Mouse (Mus musculus) testis, postnatal 10 days (tissue): ENCODE data around the gene Ttc23.

ENCODE experiments used
- DNase-seq: peaks from one replicate; pipeline ENCODE4 v3.0.0; 2021; ENCODE audit warnings: low spot score

Gene Ttc23

DNA sequence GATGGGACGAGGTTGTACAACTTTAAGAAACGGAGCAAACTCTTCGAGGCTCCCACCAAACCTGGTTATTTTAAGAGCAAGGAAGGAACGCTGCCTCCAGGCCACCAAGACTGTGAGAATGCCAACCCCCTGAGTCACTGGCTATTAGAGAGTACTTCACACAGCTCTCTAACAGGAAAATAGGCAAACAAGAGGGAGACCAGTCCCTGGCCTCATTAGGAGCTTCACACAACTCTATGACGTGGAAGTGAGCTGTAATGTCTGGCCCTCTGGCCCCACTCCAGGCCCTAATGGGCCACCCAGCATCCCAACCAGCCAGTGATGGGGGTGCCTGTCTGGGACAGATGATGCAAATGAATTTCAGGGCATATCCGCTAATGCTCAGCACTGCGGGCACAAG is 94.5 kb downstream of the Ttc23 start:
- peak; percentile 56 for DNase-seq

DNA sequence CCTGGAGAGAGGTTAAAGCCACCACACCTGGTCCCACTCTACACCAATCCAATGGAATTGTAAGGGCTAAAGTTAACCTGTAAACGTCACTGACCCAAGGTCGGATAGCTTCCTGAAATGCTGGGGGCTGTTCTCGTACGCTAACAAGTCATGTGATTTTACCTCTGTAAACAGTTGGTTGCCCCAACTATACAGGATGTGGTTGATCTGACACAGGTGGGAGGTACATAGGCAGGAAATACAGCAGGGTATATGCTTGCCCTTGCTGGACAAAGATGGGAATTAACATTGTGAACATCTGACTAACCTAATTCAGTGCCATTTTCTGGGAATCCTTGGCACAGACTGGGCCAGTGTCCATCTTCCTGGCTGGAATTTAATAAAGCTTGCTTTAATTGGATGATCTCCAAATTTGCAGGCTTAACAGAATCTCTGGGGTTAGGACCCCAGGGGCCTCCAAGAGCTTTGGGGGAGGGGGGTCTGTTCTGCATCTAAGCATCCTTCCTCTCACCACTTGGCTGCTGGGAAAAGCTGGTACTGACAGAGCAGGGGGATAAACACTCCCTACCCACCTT is 100.6 kb downstream of the Ttc23 start:
- DNase-seq, result no peak

DNA sequence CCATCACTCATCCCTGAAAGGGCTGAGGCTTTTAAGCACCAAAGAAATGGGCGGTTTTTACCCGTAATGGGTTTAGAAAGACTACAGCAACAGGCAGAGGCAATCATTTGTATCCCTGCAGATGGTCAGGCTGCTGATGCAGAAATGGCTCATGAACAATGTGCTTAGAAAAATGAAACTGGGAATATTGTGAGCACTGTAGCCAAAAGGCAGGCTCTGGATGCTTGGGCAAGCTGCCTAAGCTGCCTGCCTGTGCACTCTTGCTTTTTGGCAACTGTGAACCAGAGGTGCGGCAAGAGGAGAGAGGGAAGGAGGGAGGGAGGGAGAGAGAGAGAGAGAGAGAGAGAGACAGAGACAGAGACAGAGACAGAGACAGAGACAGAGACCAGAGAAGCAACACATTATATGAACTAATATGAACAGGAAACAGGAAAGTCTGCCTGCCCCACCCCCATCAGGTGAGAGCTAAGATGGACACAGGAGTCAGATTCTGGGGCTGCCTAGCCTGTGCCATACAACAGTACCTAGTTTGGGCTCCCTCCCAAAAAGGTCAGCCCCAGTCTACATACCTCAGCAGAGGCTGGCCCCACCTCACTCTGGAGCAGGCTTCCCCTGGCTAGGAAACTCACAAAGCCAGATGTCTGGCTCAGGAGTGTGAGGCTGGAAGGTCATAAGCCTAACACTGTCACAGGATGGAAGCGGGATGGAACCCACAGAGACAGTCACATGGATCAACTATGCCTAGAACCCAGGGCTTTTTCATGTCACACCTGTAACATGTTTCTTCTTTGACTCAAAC is 102.4 kb downstream of the Ttc23 start:
- no peak for DNase-seq

DNA sequence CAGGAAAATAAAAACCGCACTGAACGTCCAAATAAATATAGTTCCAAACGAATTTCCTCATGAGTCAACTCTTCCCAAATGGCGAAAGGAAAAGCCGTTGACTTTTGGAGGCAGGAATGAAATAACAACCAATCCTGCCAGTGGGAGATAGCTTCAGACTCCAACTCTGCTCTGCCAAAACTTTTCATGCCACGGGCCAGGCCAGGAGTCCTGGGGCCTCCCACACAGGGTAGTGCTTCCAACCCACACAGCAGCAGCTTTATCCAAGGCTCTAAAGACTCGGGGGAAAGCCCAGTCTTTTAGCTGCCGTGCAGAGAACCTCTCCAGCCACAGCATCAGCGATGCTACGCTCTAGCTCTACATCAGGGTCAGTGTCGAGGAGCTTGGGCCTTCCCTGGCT is 107.4 kb downstream of the Ttc23 start:
- peak; percentile 59 for DNase-seq

DNA sequence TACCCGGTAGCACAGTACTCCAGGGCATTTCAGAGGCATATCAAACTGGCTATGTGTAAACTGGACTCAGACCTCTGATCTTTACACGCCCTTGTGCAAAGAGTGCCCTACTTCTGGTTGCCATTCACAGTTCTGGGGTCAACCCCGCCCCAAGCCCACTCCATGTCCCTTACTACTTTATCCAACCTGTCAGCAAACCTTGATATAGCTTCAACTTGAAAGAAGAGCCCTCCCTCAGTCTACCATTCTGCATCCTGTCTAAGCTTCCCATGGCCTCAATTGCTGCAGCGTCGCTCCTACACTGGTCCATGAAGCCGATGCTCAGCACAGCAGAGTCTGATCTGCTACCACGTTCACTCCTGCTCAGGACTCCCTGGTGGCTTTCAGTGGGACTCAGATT is 108.2 kb downstream of the Ttc23 start:
- no peak for DNase-seq

DNA sequence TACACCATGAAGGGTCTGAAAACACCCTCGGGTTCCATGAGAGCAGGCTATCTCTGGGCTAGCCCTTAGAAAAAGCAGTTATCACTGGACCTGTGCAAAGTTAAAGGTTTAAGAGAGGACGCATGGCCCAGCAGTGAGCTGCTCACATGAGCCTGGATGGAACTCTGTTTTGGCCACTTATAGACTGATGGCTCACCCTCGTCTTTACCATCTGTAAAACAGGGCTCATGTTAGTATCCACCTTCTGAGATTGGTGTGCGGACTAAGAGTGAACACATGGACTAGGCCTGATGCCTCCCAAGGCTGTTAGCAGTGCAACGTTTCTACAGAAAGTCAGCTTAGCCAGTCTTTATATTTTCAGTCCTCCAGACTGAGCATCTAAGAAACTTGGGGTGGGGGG is 109.4 kb downstream of the Ttc23 start:
- no peak for DNase-seq

DNA sequence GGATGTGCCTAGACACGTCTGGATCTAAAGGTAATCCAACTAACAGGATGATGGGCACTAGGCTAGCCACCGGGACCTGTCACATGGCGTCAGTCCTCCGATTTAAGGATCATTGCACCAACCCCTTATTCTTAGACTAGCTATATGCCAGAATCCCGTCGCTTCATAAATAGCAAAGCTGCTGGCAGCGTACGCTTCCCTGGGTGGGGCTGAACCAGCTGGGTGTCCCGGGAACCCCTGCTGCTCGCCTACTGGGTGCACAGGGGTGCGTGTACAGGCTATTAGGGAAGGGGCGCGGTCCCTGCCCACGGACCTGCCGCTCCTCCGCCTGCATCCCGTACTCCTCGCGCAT is 111.3 kb downstream of the Ttc23 start:
- DNase-seq, result no peak

DNA sequence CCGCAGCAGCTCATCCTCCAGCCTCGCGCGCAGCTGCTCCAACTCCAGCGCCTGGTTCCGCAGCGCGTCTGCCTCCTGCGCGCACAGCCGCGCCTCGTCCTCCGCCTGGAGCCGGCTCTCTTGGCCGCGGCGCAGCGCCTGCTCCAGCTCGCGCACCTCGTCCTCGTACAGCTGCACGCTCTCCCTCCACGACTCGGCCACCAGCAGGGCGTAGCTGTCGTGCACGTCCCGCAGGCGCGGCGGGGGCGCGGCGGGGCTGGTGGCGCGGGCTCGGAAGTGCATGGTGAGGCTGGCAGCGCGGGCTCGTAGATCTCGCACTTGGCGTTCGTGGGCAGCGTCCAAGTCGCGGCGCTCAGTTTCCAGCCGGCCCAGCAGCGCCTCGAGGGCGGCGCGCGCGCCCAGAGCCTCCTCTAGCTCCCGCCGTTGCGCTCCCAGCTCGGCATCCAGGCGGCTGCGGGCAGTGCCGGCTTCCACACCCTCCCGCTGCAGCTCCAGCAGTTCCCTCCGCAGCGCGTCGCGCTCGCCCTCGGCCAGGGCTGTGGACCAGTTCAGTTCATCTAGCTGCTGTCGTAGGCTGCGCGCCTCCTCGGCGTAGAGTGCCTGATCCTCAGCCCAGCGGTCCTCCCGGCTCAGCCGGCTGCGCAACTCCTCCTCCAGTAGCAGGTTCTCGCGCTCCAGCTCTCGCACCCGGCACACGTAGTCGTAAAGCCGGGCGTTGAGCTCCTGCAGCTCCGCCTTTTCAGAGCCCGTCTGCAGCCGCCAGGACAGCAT is 111.8 kb downstream of the Ttc23 start:
- peak; percentile 74 for DNase-seq

DNA sequence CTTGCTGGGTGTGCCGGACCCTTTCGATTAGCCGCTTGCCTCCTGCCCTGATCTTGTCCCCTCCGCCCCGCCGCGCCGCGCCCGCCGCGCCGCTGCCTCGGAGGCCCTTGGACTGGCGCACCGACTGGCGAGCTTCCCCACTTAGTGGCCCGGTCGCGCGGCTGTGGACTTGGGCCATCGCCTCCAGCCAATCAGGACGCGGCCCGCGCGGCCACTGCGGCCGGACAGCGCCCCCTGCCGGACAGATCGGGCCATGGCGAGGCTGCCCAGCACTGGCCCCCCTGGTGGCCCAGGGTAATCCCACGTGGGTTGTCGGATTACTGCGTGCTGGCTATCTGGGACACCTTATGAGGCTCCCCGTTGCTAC is 112.4 kb downstream of the Ttc23 start, which contains the start of gene Synm:
TSS of gene Synm (minus strand) at position 114 of the 367 bp plus-strand sequence.
- peak; percentile 98 for DNase-seq

DNA sequence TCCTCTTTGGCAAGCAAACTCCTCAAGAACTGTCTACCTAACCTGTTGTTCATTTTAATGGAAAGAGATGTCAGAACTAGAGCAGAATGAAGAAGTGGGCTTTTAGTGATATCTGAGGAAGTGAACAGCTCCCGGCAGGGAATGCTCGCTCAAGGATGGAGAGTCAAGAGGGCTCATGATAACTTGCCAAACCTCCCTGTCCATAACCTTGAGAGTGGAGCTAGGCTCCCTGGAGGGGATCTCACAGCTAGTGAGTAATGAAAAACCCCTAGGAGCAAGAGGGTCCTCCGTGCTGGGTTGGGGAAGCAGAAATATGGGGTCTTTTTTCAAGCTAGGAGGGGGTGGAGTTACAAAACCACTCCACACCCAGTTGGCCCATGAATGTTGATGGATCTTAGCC is 116.4 kb downstream of the Ttc23 start:
- no peak for DNase-seq

DNA sequence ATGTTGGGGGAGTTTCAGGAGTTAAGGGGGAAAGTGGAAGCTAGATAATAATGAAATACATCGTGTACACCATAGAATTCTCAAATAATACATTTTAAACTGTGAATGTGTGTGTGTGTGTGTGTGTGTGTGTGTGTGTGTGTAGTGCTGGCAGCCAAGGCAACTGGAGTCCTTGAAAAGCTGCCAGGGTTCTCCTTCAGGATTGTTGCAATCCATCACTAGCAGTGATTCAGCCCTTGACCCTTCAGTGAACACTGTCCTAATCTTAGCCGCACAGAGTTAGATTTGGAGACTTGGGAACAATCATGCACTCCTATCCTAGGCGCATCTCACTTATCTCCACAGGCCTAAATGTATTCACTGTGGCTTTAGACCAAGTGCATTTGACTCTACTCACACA is 120.9 kb downstream of the Ttc23 start:
- DNase-seq, result peak; percentile 64

DNA sequence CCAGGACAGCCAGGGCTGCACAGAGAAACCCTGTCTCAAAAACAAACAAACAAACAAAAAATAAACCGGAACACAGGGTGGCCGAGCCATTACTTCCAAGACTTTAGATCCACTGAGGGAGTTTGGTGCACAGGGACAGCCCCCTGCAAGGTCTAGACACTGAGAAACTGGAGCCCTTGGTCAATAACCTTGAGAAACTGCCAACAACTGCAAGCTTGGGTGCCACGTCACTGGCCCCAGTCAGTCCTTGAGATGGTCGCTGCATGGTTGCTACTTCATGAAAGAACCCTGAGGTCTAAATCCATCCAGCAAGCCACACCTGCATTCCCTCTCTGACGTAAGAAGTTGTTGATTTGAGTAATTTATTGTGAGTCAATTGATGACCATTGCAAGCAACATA is 122.3 kb downstream of the Ttc23 start:
- no peak for DNase-seq

DNA sequence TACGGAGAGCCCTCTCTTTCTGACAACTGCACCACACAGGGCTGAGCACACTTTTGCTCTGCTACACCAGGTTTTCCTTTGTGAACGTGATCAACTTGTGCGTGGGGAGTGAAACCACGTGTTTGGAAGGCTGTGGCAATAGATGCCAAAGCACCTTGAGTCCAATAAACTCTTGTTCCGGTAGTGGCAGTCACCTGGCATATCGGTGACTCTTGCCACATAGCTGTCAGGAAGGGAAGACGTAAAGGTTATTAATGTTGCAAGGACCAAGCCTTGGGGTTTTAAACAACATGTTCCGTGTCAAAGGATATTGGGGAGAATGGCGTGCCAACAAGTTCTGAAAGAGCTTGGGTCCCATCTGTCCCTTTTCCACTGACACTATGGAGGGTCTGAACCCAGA is 125.0 kb downstream of the Ttc23 start:
- no peak for DNase-seq

DNA sequence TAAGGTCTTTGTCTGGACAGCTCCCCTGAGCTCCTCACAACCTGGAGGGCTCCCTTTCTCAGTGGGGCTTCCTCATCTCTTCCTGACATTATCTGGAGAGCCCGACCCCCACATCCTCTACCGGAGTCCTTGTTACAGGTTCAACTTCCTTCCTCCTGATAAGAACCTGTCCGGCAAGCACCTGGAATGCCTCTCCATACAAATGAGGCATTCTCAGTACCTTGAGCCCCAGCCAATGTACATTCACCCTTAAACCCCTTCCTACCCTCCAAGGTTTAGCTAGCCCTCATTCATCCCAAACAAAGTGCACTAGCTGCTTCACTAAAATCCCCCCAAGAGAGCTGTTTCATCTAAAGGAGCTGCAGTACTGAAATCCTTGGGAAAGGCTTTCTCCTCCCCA is 128.4 kb downstream of the Ttc23 start:
- DNase-seq, result no peak

DNA sequence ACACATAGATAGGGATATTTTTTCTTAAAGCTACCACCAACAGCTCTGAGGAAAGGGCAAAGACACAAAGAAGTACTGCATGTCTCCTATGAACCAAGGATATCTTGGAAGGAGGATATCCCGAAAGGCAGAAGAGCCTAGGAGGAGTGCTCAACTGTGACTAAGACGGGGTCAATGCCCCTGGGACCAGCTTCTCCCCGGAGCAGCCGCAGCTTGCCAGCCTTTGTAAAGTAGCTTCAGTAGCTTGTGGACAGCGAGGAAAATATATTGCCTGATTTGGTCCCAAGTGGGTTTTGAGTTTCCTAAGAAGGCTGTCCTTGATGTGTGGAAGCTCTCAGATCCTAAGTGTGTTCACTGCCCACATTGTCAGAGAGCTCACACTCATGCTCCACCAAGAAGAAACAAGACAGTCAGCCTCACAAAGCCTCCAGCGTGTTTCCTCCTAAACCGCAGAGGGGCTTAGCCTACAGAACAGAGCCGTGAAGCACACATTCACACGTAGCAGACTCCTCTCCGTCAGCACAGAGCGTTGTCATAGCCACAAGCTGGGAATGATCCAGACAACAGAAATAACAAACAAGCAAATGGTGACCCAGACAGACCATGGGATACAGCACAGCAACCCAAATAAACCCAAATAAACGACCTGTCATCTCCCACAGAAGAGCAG is 129.6 kb downstream of the Ttc23 start:
- no peak for DNase-seq

DNA sequence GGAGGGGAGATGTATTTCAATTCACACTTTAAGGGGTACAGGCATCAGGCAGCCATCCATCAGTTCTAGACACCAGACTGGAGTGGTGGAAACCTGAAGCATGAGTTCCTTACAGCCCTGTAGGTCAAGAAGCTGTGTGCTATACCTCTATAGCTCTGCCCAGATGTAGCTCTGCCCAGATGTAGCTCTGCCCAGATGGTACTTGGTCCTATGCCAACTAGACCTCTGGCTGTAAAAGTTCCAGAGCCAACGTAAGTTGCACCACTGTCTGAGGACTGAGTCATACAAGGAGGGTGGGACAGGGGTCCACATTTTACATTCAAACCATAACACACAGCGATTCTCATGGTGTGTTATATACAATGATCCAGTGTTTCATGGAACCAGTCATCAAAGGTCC is 140.7 kb downstream of the Ttc23 start:
- DNase-seq, result no peak

DNA sequence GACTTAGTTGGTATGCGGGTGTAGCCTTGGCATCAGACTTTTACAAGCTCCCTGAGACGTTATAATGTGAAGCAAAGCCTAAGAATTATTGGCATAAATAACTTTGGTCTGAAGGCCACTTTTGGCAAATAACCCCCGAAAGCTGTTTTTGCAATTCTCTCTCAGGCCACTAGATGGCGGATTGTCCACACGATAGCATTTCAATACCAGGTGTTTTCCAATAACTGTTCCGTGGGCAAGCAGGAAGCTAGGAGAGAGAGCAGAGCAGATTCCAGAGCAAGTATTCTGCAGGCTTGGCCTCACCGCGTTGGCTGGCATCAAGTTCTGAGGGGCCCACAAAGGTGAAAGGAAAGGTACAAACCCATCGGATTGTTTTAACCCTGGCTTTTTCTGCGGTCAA is 141.5 kb downstream of the Ttc23 start:
- peak; percentile 76 for DNase-seq

DNA sequence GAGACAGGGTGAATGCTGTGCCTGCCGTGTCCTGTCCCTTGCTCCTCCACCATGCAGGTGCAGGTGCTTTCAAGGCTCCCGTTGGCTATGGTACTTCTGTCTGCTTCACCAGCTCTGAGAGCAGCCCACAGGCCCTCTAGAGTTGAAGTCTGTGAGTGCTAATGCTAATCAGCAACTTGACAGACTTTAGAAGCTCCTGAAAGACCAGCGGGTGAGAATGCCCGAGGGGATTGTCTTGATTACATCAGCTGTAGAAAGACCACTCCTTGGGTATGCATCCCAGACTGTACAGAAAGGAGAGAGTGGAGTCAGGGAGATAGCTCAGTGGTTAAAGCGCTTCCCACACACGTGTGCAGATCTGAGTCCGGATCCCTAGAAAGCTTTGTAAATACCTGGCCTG is 144.0 kb downstream of the Ttc23 start:
- DNase-seq, result no peak

DNA sequence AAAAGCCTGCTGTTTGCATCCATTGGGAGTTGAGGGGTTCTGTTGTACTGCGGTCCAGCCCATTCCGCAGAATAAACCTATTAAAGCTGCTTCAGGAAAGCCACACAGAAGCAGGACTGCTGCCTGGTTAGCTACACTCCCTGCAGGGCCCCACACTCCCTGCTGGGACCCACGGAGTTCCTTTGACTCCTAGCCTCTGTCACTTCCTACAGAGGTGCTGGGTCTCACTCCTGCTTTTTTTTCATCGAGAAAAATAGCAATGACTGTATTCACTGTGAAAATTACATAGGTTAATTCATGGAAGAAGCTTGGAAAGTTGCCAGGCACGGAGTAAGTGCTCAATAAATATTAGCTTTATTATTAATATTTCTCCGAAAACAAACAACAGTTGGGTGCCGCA is 146.2 kb downstream of the Ttc23 start:
- DNase-seq, result no peak

DNA sequence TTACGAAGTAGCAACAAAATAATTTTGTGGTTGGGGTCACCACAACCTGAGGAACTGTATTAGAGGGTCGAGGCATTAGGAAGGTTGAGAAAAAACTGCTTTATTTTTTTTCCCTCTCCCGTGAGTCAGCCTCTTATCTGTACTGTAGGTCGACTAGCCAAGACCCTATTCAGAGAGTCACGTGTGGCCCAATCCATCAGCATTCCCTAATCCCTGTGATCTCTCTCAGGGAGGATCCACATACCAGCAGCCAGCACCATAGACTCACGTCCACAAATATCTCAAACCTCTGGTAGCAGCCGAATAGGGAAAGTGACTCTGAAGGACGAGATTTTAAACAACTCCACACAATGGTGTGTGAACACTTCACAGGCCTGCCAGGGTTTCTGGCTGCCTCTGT is 149.9 kb downstream of the Ttc23 start:
- DNase-seq, result no peak

DNA sequence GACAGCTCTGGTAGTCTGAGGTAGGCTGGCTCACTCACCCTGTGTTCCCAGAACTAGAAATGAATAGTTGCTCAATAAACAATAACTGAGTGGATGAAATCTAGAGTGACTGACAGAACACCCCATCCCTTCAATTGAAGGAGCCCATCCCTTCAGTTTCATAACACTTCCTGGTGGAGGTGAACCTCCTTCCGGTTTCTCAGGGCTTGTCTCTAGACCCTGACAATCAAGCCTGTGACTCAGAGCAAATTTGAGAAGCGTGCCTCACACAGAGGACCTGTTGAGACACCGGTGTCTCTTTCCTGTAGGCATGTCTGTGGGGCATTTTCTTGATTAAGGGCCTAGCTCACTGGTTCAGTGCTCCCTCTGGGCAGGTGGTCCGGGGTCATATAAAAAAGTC is 151.3 kb downstream of the Ttc23 start:
- DNase-seq, result no peak

DNA sequence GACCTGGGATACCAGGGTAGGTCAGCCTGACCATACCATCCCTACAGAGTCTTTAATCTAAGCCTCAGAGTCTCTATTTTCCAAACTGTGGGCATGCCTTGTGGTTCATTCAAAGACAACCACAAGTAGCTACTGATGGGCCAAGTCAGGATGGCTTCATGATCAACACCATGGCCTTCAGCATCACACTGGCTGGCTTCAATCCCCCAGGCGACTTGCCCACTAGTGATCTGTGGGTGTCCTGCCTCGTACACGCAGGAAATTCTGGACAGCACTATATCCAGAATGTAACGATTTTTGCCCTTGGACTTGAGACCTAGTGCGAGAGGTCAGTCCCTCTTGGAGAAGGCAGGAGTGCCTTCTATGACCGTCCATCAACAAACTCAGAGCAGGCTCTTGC is 153.3 kb downstream of the Ttc23 start:
- DNase-seq, result no peak

DNA sequence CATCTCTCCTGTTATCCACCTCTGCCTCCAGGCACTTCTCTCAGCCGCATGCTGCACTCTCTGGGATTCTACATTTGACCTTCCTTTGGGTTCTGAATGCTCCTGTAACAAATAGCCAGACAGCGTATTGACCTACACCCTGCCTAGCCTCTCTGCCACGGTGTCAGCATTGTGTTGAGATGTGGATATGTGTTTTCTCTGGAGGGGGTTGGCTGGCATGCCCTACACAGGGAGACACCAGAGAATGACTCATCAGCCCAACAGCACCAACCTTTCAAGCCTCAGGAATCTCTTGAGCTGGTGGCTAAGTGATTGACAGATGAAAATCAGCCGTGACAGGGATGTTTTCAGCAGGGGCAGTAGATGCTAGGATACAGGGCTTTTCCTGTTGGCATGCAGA is 153.8 kb downstream of the Ttc23 start:
- no peak for DNase-seq
